Mouse (Mus musculus) embryonic stem cell, embryonic (primary cell): ENCODE data around the gene Synpr.
"Not testable (repeated sequence)": the region's sequence is repeated elsewhere in the genome, so short reads cannot be mapped to it uniquely, and the experiment has no call there.

Experiments
- CTCF ChIA-PET, 4 experiments: fragments of 300-600 bp in 2 of 4; fragments of 350-600 bp in 2 of 4; sonication (Branson Sonifier 250); formaldehyde crosslinking; loops; one replicate each; lab custom pipeline; 2022; ENCODE audit warnings: inconsistent platforms in 2 of 4; lab: Charles Lee
- POLR2A ChIA-PET, 4 experiments: fragments of 300-600 bp in 2 of 4; fragments of 350-600 bp in 2 of 4; sonication (Branson Sonifier 250); formaldehyde crosslinking; loops; one replicate each; lab custom pipeline; 2022; ENCODE audit warnings: antibody characterized with exemption in 4 of 4, inconsistent platforms in 1 of 4; lab: Charles Lee

The Synpr gene

GRCm38 (mm10) chr14:13284091-13284844 is at the start of gene Synpr:
Synpr (plus strand) TSS chr14:13284780.
- POLR2A ChIA-PET = interaction anchor here in 2 of 4 experiments (0.6 to 0.7 kb wide), 3 partner anchors 218 to 847 kb away, joined by 3 to 4 read pairs (median 4); no protein-coding TSS in a partner anchor
- CTCF ChIA-PET = no interaction called here

- CTCF ChIA-PET = interaction anchor here in 2 of 4 experiments (0.5 to 1.0 kb wide), 2 partner anchors 111 to 613 kb away, joined by 3 to 4 read pairs; no protein-coding TSS in a partner anchor
- POLR2A ChIA-PET = no interaction called here
These were observed 47.7 kb upstream of the Synpr start for GRCm38 (mm10) chr14:13236929-13237328.

- POLR2A ChIA-PET = interaction anchor here in 1 of 4 experiments (0.5 to 0.8 kb wide), 3 partner anchors 96 to 1135 kb away, joined by 3 to 11 read pairs (median 4); no protein-coding TSS in a partner anchor
- CTCF ChIA-PET = no interaction called here
These were observed 37.1 kb upstream of the Synpr start for GRCm38 (mm10) chr14:13247431-13247830.

- CTCF ChIA-PET = no interaction called here
- POLR2A ChIA-PET = no interaction called here
These were observed 35.2 kb upstream of the Synpr start for GRCm38 (mm10) chr14:13249361-13249760.

- ChIA-PET POLR2A (no interaction called here), CTCF (no interaction called here)
These were observed 32.0 kb upstream of the Synpr start for GRCm38 (mm10) chr14:13252594-13252993.

GRCm38 (mm10) chr14:13254741-13255140 is 29.8 kb upstream of the Synpr start:
- POLR2A ChIA-PET, CTCF ChIA-PET: not testable (repeated sequence)

- CTCF ChIA-PET = no interaction called here
- POLR2A ChIA-PET = no interaction called here
These were observed 22.2 kb upstream of the Synpr start for GRCm38 (mm10) chr14:13262406-13262805.

GRCm38 (mm10) chr14:13266331-13266730 is 18.2 kb upstream of the Synpr start:
- POLR2A ChIA-PET = interaction anchor here in 1 of 4 experiments (0.6 kb wide), 1 partner anchor 30 kb away, joined by 5 read pairs; no protein-coding TSS in a partner anchor

GRCm38 (mm10) chr14:13267181-13267580 is 17.4 kb upstream of the Synpr start:
- POLR2A ChIA-PET = no interaction called here

More at GRCm38 (mm10) chr14:13266331-13266730, 18.2 kb upstream of the Synpr start:
- CTCF ChIA-PET = interaction anchor here in 1 of 4 experiments (0.5 kb wide), 1 partner anchor 65 kb away, joined by 8 read pairs; no protein-coding TSS in a partner anchor

GRCm38 (mm10) chr14:13283211-13283610 is 1.4 kb upstream of the Synpr start:
- CTCF ChIA-PET = interaction anchor here in 1 of 4 experiments (0.7 kb wide), 1 partner anchor 857 kb away, joined by 16 read pairs; no protein-coding TSS in a partner anchor
- POLR2A ChIA-PET = interaction anchor here in 2 of 4 experiments (0.6 to 0.7 kb wide), 3 partner anchors 280 to 694 kb away, joined by 3 read pairs; no protein-coding TSS in a partner anchor

More at GRCm38 (mm10) chr14:13267181-13267580, 17.4 kb upstream of the Synpr start:
- CTCF ChIA-PET = no interaction called here

- ChIA-PET POLR2A (interaction anchor here in 2 of 4 experiments (0.6 kb wide), 2 partner anchors 217 to 848 kb away, joined by 4 read pairs; no protein-coding TSS in a partner anchor), CTCF (interaction anchor here in 1 of 4 experiments (0.8 kb wide), 1 partner anchor 571 kb away, joined by 3 read pairs; no protein-coding TSS in a partner anchor)
These were observed 242 bp downstream of the Synpr start for GRCm38 (mm10) chr14:13284845-13285198.

GRCm38 (mm10) chr14:13285341-13286130 is 956 bp downstream of the Synpr start:
- CTCF ChIA-PET = interaction anchor here in 1 of 4 experiments (0.8 kb wide), 1 partner anchor 572 kb away, joined by 3 read pairs; no protein-coding TSS in a partner anchor
- POLR2A ChIA-PET = interaction anchor here in 2 of 4 experiments (0.6 kb wide), 2 partner anchors 107 to 1259 kb away, joined by 3 to 4 read pairs; no protein-coding TSS in a partner anchor

- ChIA-PET POLR2A (no interaction called here), CTCF (no interaction called here)
These were observed 9.6 kb downstream of the Synpr start for GRCm38 (mm10) chr14:13294200-13294599.

GRCm38 (mm10) chr14:13314323-13314722 is 29.7 kb downstream of the Synpr start:
- CTCF ChIA-PET = no interaction called here
- POLR2A ChIA-PET = interaction anchor here in 1 of 4 experiments (0.6 kb wide), 1 partner anchor 14 kb away, joined by 9 read pairs; no protein-coding TSS in a partner anchor

- POLR2A ChIA-PET = no interaction called here
These were observed 43.9 kb downstream of the Synpr start for GRCm38 (mm10) chr14:13328461-13328860.

GRCm38 (mm10) chr14:13332497-13333306 is 48.1 kb downstream of the Synpr start:
- CTCF ChIA-PET = interaction anchor here in 1 of 4 experiments (1.5 kb wide), 1 partner anchor 585 kb away, joined by 4 read pairs; no protein-coding TSS in a partner anchor
- POLR2A ChIA-PET = interaction anchor here in 1 of 4 experiments (0.6 kb wide), 1 partner anchor 55 kb away, joined by 4 read pairs; no protein-coding TSS in a partner anchor

More at GRCm38 (mm10) chr14:13328461-13328860, 43.9 kb downstream of the Synpr start:
- CTCF ChIA-PET = no interaction called here

- ChIA-PET POLR2A (interaction anchor here in 1 of 4 experiments (0.6 kb wide), 1 partner anchor 54 kb away, joined by 4 read pairs; no protein-coding TSS in a partner anchor), CTCF (interaction anchor here in 1 of 4 experiments (1.5 kb wide), 1 partner anchor 584 kb away, joined by 4 read pairs; no protein-coding TSS in a partner anchor)
These were observed 48.8 kb downstream of the Synpr start for GRCm38 (mm10) chr14:13333372-13333771.

- ChIA-PET CTCF (interaction anchor here in 1 of 4 experiments (1.0 kb wide), 1 partner anchor 581 kb away, joined by 3 read pairs; no protein-coding TSS in a partner anchor), POLR2A (no interaction called here)
These were observed 51.6 kb downstream of the Synpr start for GRCm38 (mm10) chr14:13336162-13336561.
